Mouse (Mus musculus) liver, postnatal 0 days (tissue): Measurements from ENCODE around the gene Sema4a. TPM values are rescaled to one million over a fixed set of nuclear protein-coding genes. Genes with fewer than 3 reads are reported as not detected.

ENCODE experiments used
- ATAC-seq: fragments of 200-750 bp; cut with Nextera tagmentation; 2 replicates; pipeline ENCODE4 v1.8.0; 2017; ENCODE audit warnings: mild to moderate bottlenecking, moderate library complexity
- DNase-seq: peaks from one replicate; pipeline ENCODE4 v3.0.0-alpha.2; 2016
- H3K27ac ChIP-seq: fragments of 300-500 bp; sonication (generic); 2 replicates; pipeline ENCODE4 v1.5.1; 2014; ENCODE audit warnings: antibody characterized with exemption, moderate library complexity, mild to moderate bottlenecking, low read depth
- H3K27me3 ChIP-seq: fragments of 300-500 bp; sonication (generic); 2 replicates; pipeline ENCODE4 v1.6.1; 2014; ENCODE audit warnings: low read length, control low read depth, mixed read lengths; ENCODE audit not compliant: insufficient read depth
- H3K36me3 ChIP-seq: fragments of 300-500 bp; sonication (generic); replicated peaks from 2 replicates; pipeline ENCODE4 v1.6.1; 2014; ENCODE audit warnings: mild to moderate bottlenecking, control low read depth, low read length, moderate library complexity, mixed read lengths; ENCODE audit not compliant: insufficient read depth
- H3K4me1 ChIP-seq: fragments of 300-500 bp; sonication (generic); 2 replicates; pipeline ENCODE4 v1.6.1; 2014; ENCODE audit warnings: antibody characterized with exemption, mild to moderate bottlenecking, control low read depth; ENCODE audit not compliant: insufficient read depth
- H3K4me2 ChIP-seq: fragments of 300-500 bp; sonication (generic); 2 replicates; pipeline ENCODE4 v1.6.1; 2014; ENCODE audit warnings: low read depth, mild to moderate bottlenecking, low read length, moderate library complexity, mixed read lengths
- H3K4me3 ChIP-seq: fragments of 300-500 bp; sonication (generic); 2 replicates; pipeline ENCODE4 v1.5.1; 2014; ENCODE audit warnings: low read depth, low read length
- H3K9ac ChIP-seq: fragments of 300-500 bp; sonication (generic); replicated peaks from 2 replicates; pipeline ENCODE4 v1.6.1; 2014; ENCODE audit warnings: mild to moderate bottlenecking, moderate library complexity
- H3K9me3 ChIP-seq: fragments of 300-500 bp; sonication (generic); 2 replicates; pipeline ENCODE4 v1.6.1; 2016; ENCODE audit warnings: mild to moderate bottlenecking, control low read depth, low read length, mixed read lengths
- CTCF ChIP-seq: sonication (generic); IDR thresholded peaks from 2 replicates; pipeline ENCODE4 v1.5.1; 2016; ENCODE audit warnings: antibody characterized with exemption, low read depth
- EP300 ChIP-seq: IDR thresholded peaks from 2 replicates; pipeline ENCODE4 v1.6.1; 2016; ENCODE audit warnings: antibody characterized with exemption, low read depth, mild to moderate bottlenecking
- WGBS: fragments of 180-500 bp; shearing (Covaris S2); extraction: QIAGEN DNeasy Blood & Tissue Kit; methylation state at CpG from one replicate; pipeline ENCODE4 v1.1.7; 2014; ENCODE audit not compliant: insufficient replicate concordance; 5-methylcytosine and 5-hydroxymethylcytosine counted together
- polyA plus RNA-seq: library from polyadenylated mRNA; unstranded; fragments of >200 nt; fragmentation: Nextera tagmentation; extraction: Ambion mirVana; gene quantifications from 2 replicates; pipeline ENCODE4 v1.2.1, GENCODE M21; 2015

The Sema4a gene
- polyA plus RNA-seq, 1 experiment from 2014 or later, result 30.0 TPM

- Histone ChIP-seq H3K27ac (peak overlapping the region; percentile 94; the same call in 1 of the 2 replicates), H3K36me3 (peaks cover 5% of the 10 kb centered on the region; the same call in 1 of the 2 replicates), H3K9me3 (no peaks in the 10 kb centered on the region), H3K4me2 (no peak overlapping the region), H3K4me3 (no peak overlapping the region), H3K27me3 (no peaks in the 10 kb centered on the region), H3K4me1 (peaks cover 23% of the 10 kb centered on the region), H3K9ac (no peak overlapping the region)
- ATAC-seq (no peak), DNase-seq (no peak)
- WGBS, result 40% methylated on average over 8 of the region's 8 CpGs
- no peak for TF ChIP-seq CTCF
- TF ChIP-seq EP300, result no peak
Observed at GRCm38 (mm10) chr3:88503881-88504746, 43.1 kb upstream of the Sema4a start.

- no peak for DNase-seq
- WGBS, result 28% methylated on average over 4 of the region's 4 CpGs
- Histone ChIP-seq H3K27me3 (no peaks in the 10 kb centered on the region), H3K4me2 (peak overlapping the region; percentile 96), H3K4me3 (peak overlapping the region; percentile 88), H3K9me3 (no peaks in the 10 kb centered on the region), H3K4me1 (peaks cover 22% of the 10 kb centered on the region), H3K36me3 (peaks cover 12% of the 10 kb centered on the region), H3K9ac (no peak overlapping the region), H3K27ac (peak overlapping the region; percentile 94)
- TF ChIP-seq EP300, result no peak
- no peak for TF ChIP-seq CTCF
- ATAC-seq, result no peak; the same call in 1 of the 2 replicates
Observed at GRCm38 (mm10) chr3:88503505-88503863, 42.5 kb upstream of the Sema4a start.

GRCm38 (mm10) chr3:88502641-88503504 is 41.9 kb upstream of the Sema4a start:
- H3K4me2 ChIP-seq, result peak overlapping the region; percentile 96
- peak overlapping the region; percentile 88 for H3K4me3 ChIP-seq
- H3K9me3 ChIP-seq, result no peaks in the 10 kb centered on the region
- H3K27me3 ChIP-seq, result no peaks in the 10 kb centered on the region
- no peak for TF ChIP-seq EP300
- TF ChIP-seq CTCF, result no peak
- peak overlapping the region; percentile 93 for H3K9ac ChIP-seq
- DNase-seq, result peak; percentile 89
- ATAC-seq, result peak; percentile 93
- peaks cover 22% of the 10 kb centered on the region for H3K4me1 ChIP-seq
- H3K27ac ChIP-seq, result peak overlapping the region; percentile 94
- H3K36me3 ChIP-seq, result peaks cover 12% of the 10 kb centered on the region
- WGBS, result 3% methylated on average over 54 of the region's 55 CpGs

- Histone ChIP-seq H3K4me3 (peak overlapping the region; percentile 88), H3K27me3 (no peaks in the 10 kb centered on the region), H3K9ac (peak overlapping the region; percentile 93), H3K9me3 (no peaks in the 10 kb centered on the region), H3K36me3 (peaks cover 12% of the 10 kb centered on the region), H3K4me1 (peaks cover 30% of the 10 kb centered on the region), H3K4me2 (peak overlapping the region; percentile 96), H3K27ac (peak overlapping the region; percentile 94)
- DNase-seq, result peak; percentile 49
- WGBS, result 22% methylated on average over 11 of the region's 11 CpGs
- ATAC-seq, result 0 out of 2 replicates have a peak, but pooled peaks have one; percentile 3
- no peak for TF ChIP-seq EP300
- no peak for TF ChIP-seq CTCF
Observed at GRCm38 (mm10) chr3:88502031-88502571, 41.1 kb upstream of the Sema4a start.

GRCm38 (mm10) chr3:88501366-88502030 is 40.5 kb upstream of the Sema4a start:
- ATAC-seq (peak; percentile 22), DNase-seq (peak; percentile 47)
- Histone ChIP-seq H3K27ac (peak overlapping the region; percentile 94), H3K4me2 (peak overlapping the region; percentile 96), H3K9ac (peak overlapping the region; percentile 93), H3K4me1 (peaks cover 34% of the 10 kb centered on the region), H3K9me3 (no peaks in the 10 kb centered on the region), H3K36me3 (peaks cover 12% of the 10 kb centered on the region), H3K4me3 (peak overlapping the region; percentile 88), H3K27me3 (no peaks in the 10 kb centered on the region)
- TF ChIP-seq EP300 (no peak), CTCF (no peak)
- WGBS, result 42% methylated on average over 6 of the region's 6 CpGs
